Mouse (Mus musculus): ENCODE measurements at regions not wholly inside any gene's neighbourhood (a gene's known extent, or its start where the extent isn't known, plus 50 kb on each side); places are given as distances from the start of the nearest gene placed in this dataset.

DNA sequence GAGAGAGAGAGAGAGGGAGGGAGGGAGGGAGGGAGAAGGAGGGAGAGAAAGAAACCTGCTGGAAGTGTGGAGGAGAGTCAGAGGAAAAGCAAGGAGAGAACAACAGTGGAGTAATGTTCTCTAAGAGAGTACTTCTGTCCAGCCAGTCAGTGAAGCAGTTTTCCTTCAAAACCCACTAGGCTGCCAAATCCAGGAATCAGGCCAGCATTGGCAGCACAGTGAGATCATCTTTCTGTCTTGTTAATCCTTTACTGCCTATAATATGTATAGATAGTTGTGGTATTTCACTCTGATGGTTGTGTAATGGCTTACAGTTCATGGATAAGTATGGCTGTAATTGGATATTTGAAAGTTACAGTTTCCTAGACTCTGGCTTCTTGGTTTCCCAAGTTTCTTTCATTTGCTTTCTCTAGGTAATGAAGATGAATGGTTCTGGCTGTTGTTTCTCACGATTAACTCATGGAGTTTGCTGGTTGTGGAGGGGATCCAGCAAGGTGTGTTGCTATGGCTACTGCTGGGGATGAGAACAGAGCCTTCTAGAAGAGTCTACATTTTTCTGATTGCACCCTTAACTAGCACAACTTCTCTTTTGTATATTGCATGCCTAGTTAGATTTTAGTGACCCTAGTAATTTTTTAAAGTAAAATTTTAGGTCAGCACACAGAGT is 296.7 kb downstream of the Tbc1d1 start:
- no peak overlapping the region for H3K27ac ChIP-seq (ENCODE audit: low read length)
- ATAC-seq, result no peak
- no peaks in the 10 kb centered on the region for H3K9me3 ChIP-seq (replicated peaks; ENCODE audit: control insufficient read depth, low read length, poor library complexity, severe bottlenecking)
- no peaks in the 10 kb centered on the region for H3K27me3 ChIP-seq (ENCODE audit: control insufficient read depth, insufficient read depth, low read depth, low read length)
- H3K9ac ChIP-seq (ENCODE audit: low read depth, low read length), result no peak overlapping the region
- 29% methylated on average over 1 of the region's 1 CpGs for WGBS
- H3K4me1 ChIP-seq (ENCODE audit: control insufficient read depth, insufficient read depth, low read length), result 0 out of 2 replicates have a peak, but pooled peaks cover 2% of the 10 kb centered on the region
- no peaks in the 10 kb centered on the region for H3K36me3 ChIP-seq (ENCODE audit: control insufficient read depth, insufficient read depth, low read length)
- H3K4me2 ChIP-seq (ENCODE audit: low read length), result no peak overlapping the region
- H3K4me3 ChIP-seq (ENCODE audit: low read depth, low read length), result no peak overlapping the region

DNA sequence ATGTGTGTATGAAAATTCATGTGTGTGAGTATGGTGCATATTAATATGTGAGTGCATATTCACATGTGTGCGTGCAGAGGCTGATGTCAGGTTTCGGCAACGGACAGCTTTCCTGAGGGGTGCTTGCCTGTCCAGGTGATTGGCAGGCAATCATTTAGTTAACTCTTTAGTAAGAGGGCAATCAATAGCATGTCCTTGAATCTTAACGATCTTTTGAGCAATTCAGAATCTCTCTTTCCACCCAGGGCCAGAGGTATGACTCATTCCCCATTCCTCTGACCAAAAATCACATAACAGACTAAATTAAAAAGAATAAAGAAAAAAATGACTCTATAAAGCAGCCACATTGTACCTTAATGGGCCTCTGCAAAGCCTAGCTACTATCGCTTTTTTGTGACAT is 303.7 kb downstream of the Tbc1d1 start:
- Histone ChIP-seq H3K27ac (ENCODE audit: low read length) (no peak overlapping the region), H3K9me3 (replicated peaks; ENCODE audit: control insufficient read depth, low read length, poor library complexity, severe bottlenecking) (no peaks in the 10 kb centered on the region), H3K4me2 (ENCODE audit: low read length) (no peak overlapping the region), H3K27me3 (ENCODE audit: control insufficient read depth, insufficient read depth, low read depth, low read length) (no peaks in the 10 kb centered on the region), H3K36me3 (ENCODE audit: control insufficient read depth, insufficient read depth, low read length) (no peaks in the 10 kb centered on the region), H3K4me3 (ENCODE audit: low read depth, low read length) (no peak overlapping the region), H3K9ac (ENCODE audit: low read depth, low read length) (no peak overlapping the region), H3K4me1 (ENCODE audit: control insufficient read depth, insufficient read depth, low read length) (no peaks in the 10 kb centered on the region)
- 86% methylated on average over 5 of the region's 5 CpGs for WGBS
- ATAC-seq, result no peak

DNA sequence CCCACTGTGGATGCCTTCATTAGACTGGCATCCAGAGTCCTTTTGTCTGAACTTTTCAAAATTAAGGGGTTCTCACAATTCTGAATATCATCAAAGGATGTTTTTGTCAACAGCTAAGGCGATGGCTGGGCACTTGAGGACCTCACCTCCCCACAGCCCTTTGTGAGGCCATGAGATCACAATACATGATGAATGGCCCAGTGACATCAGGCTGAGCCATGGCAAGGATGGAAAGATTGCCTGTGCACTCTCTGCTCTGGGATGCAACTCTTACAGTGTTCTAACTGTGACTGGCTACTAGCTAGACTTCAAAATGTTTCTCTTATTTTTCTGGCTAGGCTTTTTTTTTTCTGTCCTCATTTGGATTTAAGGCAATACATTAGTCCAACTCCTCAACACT is 304.8 kb downstream of the Tbc1d1 start:
- no peaks in the 10 kb centered on the region for H3K9me3 ChIP-seq (replicated peaks; ENCODE audit: control insufficient read depth, low read length, poor library complexity, severe bottlenecking)
- WGBS, result 77% methylated on average over 1 of the region's 1 CpGs

GRCm38 (mm10) chr5:64461592-64461991 is 305.5 kb downstream of the Tbc1d1 start:
- ATAC-seq, result no peak
- 96% methylated on average over 4 of the region's 4 CpGs for WGBS

More for the DNA sequence above, 304.8 kb downstream of the Tbc1d1 start:
- Histone ChIP-seq H3K27me3 (ENCODE audit: control insufficient read depth, insufficient read depth, low read depth, low read length) (no peaks in the 10 kb centered on the region), H3K4me2 (ENCODE audit: low read length) (no peak overlapping the region), H3K9ac (ENCODE audit: low read depth, low read length) (no peak overlapping the region), H3K4me1 (ENCODE audit: control insufficient read depth, insufficient read depth, low read length) (no peaks in the 10 kb centered on the region), H3K36me3 (ENCODE audit: control insufficient read depth, insufficient read depth, low read length) (no peaks in the 10 kb centered on the region), H3K27ac (ENCODE audit: low read length) (no peak overlapping the region), H3K4me3 (ENCODE audit: low read depth, low read length) (no peak overlapping the region)
- no peak for ATAC-seq

GRCm38 (mm10) chr5:64462411-64462810 is 306.3 kb downstream of the Tbc1d1 start:
- no peak overlapping the region for H3K9ac ChIP-seq (ENCODE audit: low read depth, low read length)
- no peaks in the 10 kb centered on the region for H3K36me3 ChIP-seq (ENCODE audit: control insufficient read depth, insufficient read depth, low read length)
- H3K4me3 ChIP-seq (ENCODE audit: low read depth, low read length), result no peak overlapping the region
- WGBS, result 76% methylated on average over 3 of the region's 3 CpGs
- ATAC-seq, result no peak
- H3K4me1 ChIP-seq (ENCODE audit: control insufficient read depth, insufficient read depth, low read length), result no peaks in the 10 kb centered on the region
- H3K9me3 ChIP-seq (replicated peaks; ENCODE audit: control insufficient read depth, low read length, poor library complexity, severe bottlenecking), result no peaks in the 10 kb centered on the region
- H3K27me3 ChIP-seq (ENCODE audit: control insufficient read depth, insufficient read depth, low read depth, low read length), result no peaks in the 10 kb centered on the region
- no peak overlapping the region for H3K4me2 ChIP-seq (ENCODE audit: low read length)
- H3K27ac ChIP-seq (ENCODE audit: low read length), result no peak overlapping the region

More at GRCm38 (mm10) chr5:64461592-64461991, 305.5 kb downstream of the Tbc1d1 start:
- H3K9ac ChIP-seq (ENCODE audit: low read depth, low read length), result no peak overlapping the region
- H3K27me3 ChIP-seq (ENCODE audit: control insufficient read depth, insufficient read depth, low read depth, low read length), result no peaks in the 10 kb centered on the region
- H3K9me3 ChIP-seq (replicated peaks; ENCODE audit: control insufficient read depth, low read length, poor library complexity, severe bottlenecking), result no peaks in the 10 kb centered on the region
- H3K4me2 ChIP-seq (ENCODE audit: low read length), result no peak overlapping the region
- no peaks in the 10 kb centered on the region for H3K36me3 ChIP-seq (ENCODE audit: control insufficient read depth, insufficient read depth, low read length)
- no peak overlapping the region for H3K27ac ChIP-seq (ENCODE audit: low read length)
- no peaks in the 10 kb centered on the region for H3K4me1 ChIP-seq (ENCODE audit: control insufficient read depth, insufficient read depth, low read length)
- no peak overlapping the region for H3K4me3 ChIP-seq (ENCODE audit: low read depth, low read length)

GRCm38 (mm10) chr5:64463570-64463969 is 307.5 kb downstream of the Tbc1d1 start:
- WGBS, result 89% methylated on average over 5 of the region's 5 CpGs
- Histone ChIP-seq H3K4me2 (ENCODE audit: low read length) (no peak overlapping the region), H3K27me3 (ENCODE audit: control insufficient read depth, insufficient read depth, low read depth, low read length) (no peaks in the 10 kb centered on the region), H3K27ac (ENCODE audit: low read length) (no peak overlapping the region), H3K4me3 (ENCODE audit: low read depth, low read length) (no peak overlapping the region), H3K4me1 (ENCODE audit: control insufficient read depth, insufficient read depth, low read length) (no peaks in the 10 kb centered on the region), H3K36me3 (ENCODE audit: control insufficient read depth, insufficient read depth, low read length) (no peaks in the 10 kb centered on the region), H3K9ac (ENCODE audit: low read depth, low read length) (no peak overlapping the region), H3K9me3 (replicated peaks; ENCODE audit: control insufficient read depth, low read length, poor library complexity, severe bottlenecking) (no peaks in the 10 kb centered on the region)
- ATAC-seq, result no peak

DNA sequence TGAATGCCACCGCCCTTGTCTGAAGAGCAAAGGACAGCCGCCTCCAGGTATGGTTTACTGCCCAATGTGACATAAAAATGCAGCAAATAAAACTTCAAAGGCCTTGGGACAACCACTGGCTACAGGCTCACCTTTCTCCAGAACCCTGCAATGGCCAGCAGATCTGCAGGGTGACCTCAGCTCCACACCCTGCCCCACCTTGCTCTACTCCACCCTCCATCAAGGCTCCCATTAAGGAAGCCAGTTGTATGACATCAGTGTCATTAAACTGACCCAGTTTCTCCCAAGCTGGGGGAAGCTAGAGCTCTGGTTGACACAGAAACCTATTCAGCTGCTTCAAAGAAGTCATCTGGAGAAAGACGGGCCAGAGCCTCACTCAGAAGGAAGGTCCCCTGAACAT is 310.2 kb downstream of the Tbc1d1 start:
- Histone ChIP-seq H3K9me3 (replicated peaks; ENCODE audit: control insufficient read depth, low read length, poor library complexity, severe bottlenecking) (no peaks in the 10 kb centered on the region), H3K4me3 (ENCODE audit: low read depth, low read length) (no peak overlapping the region), H3K4me1 (ENCODE audit: control insufficient read depth, insufficient read depth, low read length) (no peaks in the 10 kb centered on the region), H3K27me3 (ENCODE audit: control insufficient read depth, insufficient read depth, low read depth, low read length) (no peaks in the 10 kb centered on the region), H3K9ac (ENCODE audit: low read depth, low read length) (no peak overlapping the region), H3K27ac (ENCODE audit: low read length) (no peak overlapping the region), H3K4me2 (ENCODE audit: low read length) (no peak overlapping the region), H3K36me3 (ENCODE audit: control insufficient read depth, insufficient read depth, low read length) (no peaks in the 10 kb centered on the region)
- no peak for ATAC-seq
- WGBS, result 85% methylated on average over 3 of the region's 3 CpGs

DNA sequence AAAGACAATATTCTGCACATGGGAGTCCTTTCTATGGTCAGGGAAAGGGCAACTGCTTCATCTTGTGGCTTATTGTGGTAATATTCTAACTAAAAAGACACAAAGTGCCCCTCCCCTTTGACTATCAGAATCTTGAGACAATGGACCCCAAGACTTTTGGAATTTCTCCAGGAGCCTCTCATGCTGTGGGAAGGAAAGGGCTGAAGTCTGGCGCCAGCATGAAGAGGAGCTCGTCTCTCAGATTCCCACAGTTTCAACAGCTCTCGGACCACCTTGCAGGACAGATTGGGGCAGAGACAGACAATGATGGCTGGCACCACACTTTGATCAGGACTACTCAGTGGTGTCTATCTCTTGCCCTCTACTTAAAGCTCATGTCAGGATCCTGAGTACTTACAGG is 311.8 kb downstream of the Tbc1d1 start:
- Histone ChIP-seq H3K4me2 (ENCODE audit: low read length) (no peak overlapping the region), H3K36me3 (ENCODE audit: control insufficient read depth, insufficient read depth, low read length) (no peaks in the 10 kb centered on the region), H3K9ac (ENCODE audit: low read depth, low read length) (no peak overlapping the region), H3K9me3 (replicated peaks; ENCODE audit: control insufficient read depth, low read length, poor library complexity, severe bottlenecking) (no peaks in the 10 kb centered on the region), H3K4me1 (ENCODE audit: control insufficient read depth, insufficient read depth, low read length) (no peaks in the 10 kb centered on the region), H3K4me3 (ENCODE audit: low read depth, low read length) (no peak overlapping the region), H3K27ac (ENCODE audit: low read length) (no peak overlapping the region), H3K27me3 (ENCODE audit: control insufficient read depth, insufficient read depth, low read depth, low read length) (no peaks in the 10 kb centered on the region)
- no peak for ATAC-seq
- 83% methylated on average over 3 of the region's 3 CpGs for WGBS

DNA sequence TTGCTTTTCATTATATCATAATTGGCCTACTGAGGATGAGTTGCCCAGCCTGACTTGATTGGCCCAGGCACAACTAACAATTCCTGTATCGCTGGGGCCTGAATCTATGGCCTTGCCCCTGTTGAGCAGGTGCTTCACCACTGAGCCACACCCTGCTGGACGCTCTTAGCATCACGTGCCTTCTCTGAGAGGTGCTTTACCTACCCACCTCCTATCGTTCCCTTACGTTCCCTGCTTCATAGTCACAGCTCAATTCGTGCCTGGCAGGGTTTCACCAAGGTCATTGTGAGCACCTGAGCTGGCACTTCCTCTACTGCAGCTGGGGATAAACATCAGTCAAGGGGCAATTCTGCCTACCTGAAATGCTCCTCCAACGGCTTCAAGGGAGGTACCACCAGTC is 312.2 kb downstream of the Tbc1d1 start:
- H3K4me3 ChIP-seq (ENCODE audit: low read depth, low read length), result no peak overlapping the region
- H3K27me3 ChIP-seq (ENCODE audit: control insufficient read depth, insufficient read depth, low read depth, low read length), result no peaks in the 10 kb centered on the region
- WGBS, result 84% methylated on average over 7 of the region's 7 CpGs
- H3K4me1 ChIP-seq (ENCODE audit: control insufficient read depth, insufficient read depth, low read length), result no peaks in the 10 kb centered on the region
- H3K27ac ChIP-seq (ENCODE audit: low read length), result no peak overlapping the region
- no peak overlapping the region for H3K4me2 ChIP-seq (ENCODE audit: low read length)
- no peaks in the 10 kb centered on the region for H3K9me3 ChIP-seq (replicated peaks; ENCODE audit: control insufficient read depth, low read length, poor library complexity, severe bottlenecking)
- no peaks in the 10 kb centered on the region for H3K36me3 ChIP-seq (ENCODE audit: control insufficient read depth, insufficient read depth, low read length)
- ATAC-seq, result no peak
- no peak overlapping the region for H3K9ac ChIP-seq (ENCODE audit: low read depth, low read length)
